Mouse (Mus musculus): Measurements from ENCODE around the gene Acoxl.

- 0 out of 2 replicates have a peak, but pooled peaks have one; percentile 1 for TF ChIP-seq CTCF (IDR thresholded peaks at IDR 0.05; ENCODE audit: extremely low read depth, insufficient read depth, low read length)
- TF ChIP-seq POLR2A (IDR thresholded peaks at IDR 0.05; ENCODE audit: extremely low read depth, insufficient read depth, low read length): no peak
These were observed 284.5 kb downstream of the Acoxl start for GRCm38 (mm10) chr2:128122891-128123771.

All from cortical plate, adult 2 months (tissue).